Mouse (Mus musculus) central nervous system, embryonic 11.5 days (tissue): ENCODE data around the gene Klhl6. TPM values are rescaled to one million over a fixed set of nuclear protein-coding genes. Genes with fewer than 3 reads are reported as not detected.

ENCODE experiments used
- polyA plus RNA-seq: library from polyadenylated mRNA; depleted of rRNA; stranded (reverse); fragments of >200 nt; gene quantifications from 2 replicates; pipeline ENCODE4 v1.2.3, GENCODE M21; 2012; rRNA removed

Gene Klhl6
- polyA plus RNA-seq = 6.9 and 7.3 TPM in 2 replicates

GRCm38 (mm10) chr16:19982537-19983257 lies at the start of gene Klhl6:
Gene Klhl6, minus strand, starts transcription at chr16:19983037.

Other genes starting within 250 kb of the Klhl6 start
- 12.4 and 27.4 TPM in 2 replicates for gene B3gnt5, start 222.8 kb downstream of the Klhl6 start, polyA plus RNA-seq
- gene Klhl24, start 114.5 kb upstream of the Klhl6 start, polyA plus RNA-seq = 19.3 and 32.2 TPM in 2 replicates
- gene Yeats2, start 158.0 kb upstream of the Klhl6 start, polyA plus RNA-seq = 72.8 and 77.9 TPM in 2 replicates